Mouse (Mus musculus): ENCODE measurements at regions not wholly inside any gene's neighbourhood (a gene's known extent, or its start where the extent isn't known, plus 50 kb on each side); places are given as distances from the start of the nearest gene placed in this dataset.
A peak's percentile ranks its signal among the peaks of the same experiment; 100 is the strongest.
"Not testable (repeated sequence)": the region's sequence is repeated elsewhere in the genome, so short reads cannot be mapped to it uniquely, and the experiment has no call there.

DNA sequence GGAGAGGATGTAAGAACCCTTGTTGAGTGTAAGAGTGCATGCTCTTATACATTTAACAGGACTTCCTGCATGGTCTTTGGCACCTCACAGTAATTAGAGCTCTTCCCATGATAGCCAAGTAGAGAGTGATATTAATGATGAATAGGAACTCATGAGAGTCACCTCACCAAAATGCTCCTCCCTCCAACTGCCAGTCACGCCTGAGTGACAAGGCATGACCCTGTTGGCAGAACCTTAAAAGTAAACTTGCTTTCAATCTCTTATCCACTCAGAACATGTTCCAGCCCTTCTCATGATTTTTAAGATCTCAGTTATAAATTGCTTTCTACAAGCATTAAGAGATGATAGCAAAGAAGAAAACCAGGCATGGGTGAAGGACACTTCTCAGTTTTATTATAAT, 291.8 kb downstream of the Tox3 start:
- no peak for DNase-seq (ENCODE audit: low spot score)

DNA sequence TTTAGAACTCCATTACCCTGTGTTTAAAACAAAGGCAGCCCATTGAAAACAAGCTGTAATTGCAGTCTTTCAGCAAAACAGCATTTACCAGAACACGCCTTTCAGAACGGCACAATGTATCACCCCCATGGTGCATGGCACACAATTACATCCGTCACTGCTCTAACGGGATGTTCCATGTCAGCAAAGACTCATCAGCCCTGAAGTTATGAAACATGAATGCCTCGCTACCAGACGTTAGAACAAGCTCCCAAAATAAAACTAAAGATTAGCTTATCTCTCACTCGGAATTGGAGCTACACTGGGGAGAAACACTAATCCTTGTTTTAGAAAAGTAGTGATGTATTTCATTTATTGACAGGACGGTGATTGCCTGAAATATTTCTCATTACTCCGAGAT, 301.4 kb downstream of the Tox3 start:
- DNase-seq (ENCODE audit: low spot score), result no peak

- DNase-seq (ENCODE audit: low spot score), result no peak
Measured at GRCm38 (mm10) chr8:90036436-90036835, 311.7 kb downstream of the Tox3 start.

- no peak for DNase-seq (ENCODE audit: low spot score)
Measured at GRCm38 (mm10) chr8:90032572-90032971, 315.6 kb downstream of the Tox3 start.

GRCm38 (mm10) chr8:90031220-90031619, 316.9 kb downstream of the Tox3 start:
- no peak for DNase-seq (ENCODE audit: low spot score)

- DNase-seq (ENCODE audit: low spot score), result not testable (repeated sequence)
Measured at GRCm38 (mm10) chr8:90017958-90018357, 330.2 kb downstream of the Tox3 start.

DNA sequence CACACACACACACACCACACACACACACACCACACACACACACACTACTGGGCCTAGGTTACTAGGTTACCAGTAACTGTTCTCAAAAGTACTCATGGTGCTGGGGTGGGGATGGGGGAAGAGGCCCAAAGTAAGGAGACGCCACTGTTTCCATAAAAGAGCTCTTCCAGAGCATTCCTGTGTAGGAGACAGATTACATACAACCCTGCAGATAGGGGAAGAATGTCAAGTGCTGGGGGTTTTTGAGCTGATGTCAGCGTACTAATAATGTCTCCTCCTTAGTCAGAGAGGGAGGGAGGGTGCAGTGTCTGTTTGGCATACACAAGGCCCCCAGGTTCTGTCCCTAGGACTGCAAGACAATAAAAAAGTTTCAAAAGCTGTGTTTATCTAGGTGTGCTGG, 334.4 kb downstream of the Tox3 start:
- no peak for DNase-seq (ENCODE audit: low spot score)

- no peak for DNase-seq (ENCODE audit: low spot score)
Measured at GRCm38 (mm10) chr8:90011682-90012409, 336.3 kb downstream of the Tox3 start.

GRCm38 (mm10) chr8:90009431-90009830, 338.7 kb downstream of the Tox3 start:
- no peak for DNase-seq (ENCODE audit: low spot score)

GRCm38 (mm10) chr8:90000899-90001640, 347.1 kb downstream of the Tox3 start:
- peak; percentile 77 for DNase-seq (ENCODE audit: low spot score)

GRCm38 (mm10) chr8:89993743-89994142, 354.4 kb downstream of the Tox3 start:
- DNase-seq (ENCODE audit: low spot score), result no peak

DNA sequence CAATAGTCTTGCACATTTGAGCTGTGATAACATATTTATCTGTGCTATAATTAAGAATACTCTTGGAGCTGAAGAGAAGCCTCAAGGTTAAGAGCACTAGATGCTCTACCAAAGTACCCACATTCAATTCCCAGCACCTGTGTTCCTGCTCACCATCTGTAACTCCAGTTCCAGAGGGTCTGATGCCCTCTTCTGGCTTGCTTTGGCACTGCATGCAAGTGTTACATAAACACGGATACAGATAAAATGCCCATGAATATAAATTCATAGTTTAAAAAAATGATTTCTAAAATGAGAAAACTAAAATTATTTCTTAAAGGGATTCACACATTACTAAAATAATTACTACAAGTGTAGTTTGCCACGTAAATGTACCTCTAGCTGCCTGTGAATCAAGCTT, 364.3 kb downstream of the Tox3 start:
- DNase-seq (ENCODE audit: low spot score), result no peak

DNA sequence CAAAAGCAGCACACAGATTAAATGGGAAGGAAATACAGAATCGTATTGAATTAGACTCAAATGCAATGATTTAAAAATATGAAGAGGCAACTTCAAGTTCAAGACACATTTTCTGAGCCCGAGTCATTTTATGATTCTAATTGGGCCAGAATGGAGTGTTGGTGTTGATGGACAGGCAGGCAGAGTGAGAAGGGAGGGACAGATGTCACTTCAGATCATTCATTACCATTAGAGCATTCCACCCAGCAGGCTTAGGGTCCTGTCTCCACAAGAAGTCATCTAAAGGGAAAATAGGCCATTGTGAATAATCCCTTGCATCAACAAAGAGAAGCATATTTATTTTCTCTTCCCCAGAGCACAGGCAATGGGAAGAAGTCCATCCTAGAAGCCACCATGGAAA, 365.6 kb downstream of the Tox3 start:
- no peak for DNase-seq (ENCODE audit: low spot score)

- DNase-seq (ENCODE audit: low spot score), result no peak
Measured at GRCm38 (mm10) chr8:89981320-89981719, 366.8 kb downstream of the Tox3 start.

DNA sequence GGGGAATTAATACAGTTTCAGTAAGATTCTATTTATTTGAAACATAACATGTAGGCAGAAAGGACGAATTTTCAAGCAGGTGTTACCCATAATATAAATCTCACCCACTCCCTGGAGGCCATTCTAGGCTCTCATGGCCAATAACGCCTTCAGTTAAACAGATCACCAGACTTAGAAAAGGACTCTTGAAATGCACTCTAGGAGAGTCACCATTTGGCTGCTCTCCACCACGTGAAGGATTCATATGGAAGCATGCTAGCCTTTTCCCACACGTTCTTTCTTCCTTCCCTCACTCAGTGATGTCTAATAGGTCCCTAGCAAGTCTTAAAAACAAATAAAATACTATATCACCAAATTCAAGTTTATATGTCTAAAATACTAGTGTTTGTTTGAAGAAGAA, 367.7 kb downstream of the Tox3 start:
- no peak for DNase-seq (ENCODE audit: low spot score)

DNA sequence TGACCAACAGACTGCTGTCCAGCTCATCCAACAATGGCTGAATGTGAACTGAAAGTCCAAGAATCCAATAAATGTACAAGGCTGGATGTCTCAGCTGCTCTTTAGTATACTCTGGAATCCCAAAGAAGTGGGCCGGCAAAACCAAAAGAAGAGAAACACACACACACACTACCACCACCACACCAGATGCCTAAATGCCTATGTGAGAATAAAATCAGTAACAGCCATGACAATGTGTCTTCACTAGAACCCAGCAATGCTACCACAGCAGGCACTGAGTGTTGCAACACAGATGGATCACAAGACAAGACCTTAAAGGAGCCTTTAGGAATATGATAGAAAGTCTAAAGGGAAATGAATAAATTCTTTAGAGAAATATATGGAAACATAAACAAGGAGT, 385.3 kb downstream of the Tox3 start:
- DNase-seq (ENCODE audit: low spot score), result no peak

DNA sequence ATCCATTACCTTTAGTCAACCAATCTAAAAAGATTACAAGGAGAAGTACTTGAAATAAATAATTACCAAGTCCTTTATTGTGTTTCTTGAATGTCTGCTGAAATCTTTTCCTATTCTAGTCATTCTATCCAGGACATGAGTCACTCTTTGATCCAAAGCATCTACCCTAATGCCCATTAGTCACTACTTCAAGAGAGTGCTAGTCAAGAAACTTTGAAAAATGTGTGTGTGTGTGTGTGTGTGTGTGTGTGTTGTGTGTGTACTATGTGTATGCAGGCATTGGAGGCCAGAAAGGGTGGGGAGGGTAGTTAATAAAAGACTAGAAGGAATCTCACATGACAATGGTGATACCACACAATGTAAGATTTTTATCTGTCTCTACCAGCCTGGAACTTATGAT, 390.7 kb downstream of the Tox3 start:
- DNase-seq (ENCODE audit: low spot score), result no peak

- DNase-seq (ENCODE audit: low spot score), result no peak
Measured at GRCm38 (mm10) chr8:89956482-89957020, 391.6 kb downstream of the Tox3 start.

GRCm38 (mm10) chr8:89938836-89939235, 409.3 kb downstream of the Tox3 start:
- DNase-seq (ENCODE audit: low spot score), result no peak

- no peak for DNase-seq (ENCODE audit: low spot score)
Measured at GRCm38 (mm10) chr8:89934521-89934920, 413.6 kb downstream of the Tox3 start.

DNA sequence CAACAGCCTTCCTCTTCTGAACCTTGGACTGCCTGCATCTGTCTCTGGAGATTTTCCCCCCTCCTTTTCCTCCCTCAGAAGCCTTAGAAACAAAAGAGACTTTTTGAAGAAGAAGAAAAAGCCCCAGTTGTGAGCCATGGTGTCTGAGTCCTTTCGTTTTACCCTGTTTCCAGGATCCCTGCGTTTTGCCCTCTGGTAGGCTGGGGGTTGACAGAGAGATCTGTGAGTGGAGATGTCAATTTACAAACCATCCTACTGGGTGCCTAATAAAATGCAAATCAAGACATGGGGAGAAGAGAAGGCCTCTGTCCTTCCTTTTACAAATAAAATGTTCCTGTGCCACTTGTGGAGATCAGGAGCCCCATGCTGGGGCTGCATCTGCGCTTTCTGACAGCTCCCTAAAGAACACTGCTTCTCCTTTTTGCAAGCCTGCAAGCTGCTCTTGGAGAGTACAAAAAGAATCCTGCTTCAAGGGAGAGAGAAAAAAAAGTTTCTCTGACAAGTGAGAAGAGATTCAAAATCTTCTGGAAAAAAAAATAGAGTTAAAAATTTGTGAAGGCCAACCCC, 421.4 kb downstream of the Tox3 start:
- no peak for DNase-seq (ENCODE audit: low spot score)

- DNase-seq (ENCODE audit: low spot score), result not testable (repeated sequence)
Measured at GRCm38 (mm10) chr8:89924697-89925096, 423.4 kb downstream of the Tox3 start.

- DNase-seq (ENCODE audit: low spot score), result no peak
Measured at GRCm38 (mm10) chr8:89914076-89914475, 434.1 kb downstream of the Tox3 start.

Data from ovary, postnatal 14 days (tissue).